Mouse (Mus musculus) hindbrain, embryonic 11.5 days (tissue): ENCODE measurements around the gene Rab38. TPM values are rescaled to one million over a fixed set of nuclear protein-coding genes. Genes with fewer than 3 reads are reported as not detected.

Experiments
- ATAC-seq: fragments of 200-750 bp; cut with Nextera tagmentation; 2 replicates; pipeline ENCODE4 v1.8.0; 2017; ENCODE audit warnings: mild to moderate bottlenecking, moderate TSS enrichment, moderate library complexity; ENCODE audit not compliant: low FRiP score
- DNase-seq: peaks from one replicate; pipeline ENCODE4 v3.0.0-alpha.2; 2015; ENCODE audit warnings: low spot score
- H3K27ac ChIP-seq: fragments of 300-500 bp; sonication (generic); 2 replicates; pipeline ENCODE4 v1.5.1; 2014; ENCODE audit warnings: mild to moderate bottlenecking, low read depth, low read length
- H3K27me3 ChIP-seq: fragments of 300-500 bp; sonication (generic); 2 replicates; pipeline ENCODE4 v1.6.1; 2014; ENCODE audit warnings: mild to moderate bottlenecking, low read length, moderate library complexity, mixed read lengths; ENCODE audit not compliant: control insufficient read depth, insufficient read depth
- H3K36me3 ChIP-seq: fragments of 300-500 bp; sonication (generic); 2 replicates; pipeline ENCODE4 v1.6.1; 2014; ENCODE audit warnings: mild to moderate bottlenecking, low read length, moderate library complexity, mixed read lengths; ENCODE audit not compliant: control insufficient read depth, insufficient read depth
- H3K4me1 ChIP-seq: fragments of 300-500 bp; sonication (generic); replicated peaks from 2 replicates; pipeline ENCODE4 v1.6.1; 2014; ENCODE audit warnings: low read length, mixed read lengths; ENCODE audit not compliant: control insufficient read depth, insufficient read depth
- H3K4me2 ChIP-seq: fragments of 300-500 bp; sonication (generic); replicated peaks from 2 replicates; pipeline ENCODE4 v1.6.1; 2014; ENCODE audit warnings: mild to moderate bottlenecking, low read depth, low read length
- H3K4me3 ChIP-seq: fragments of 300-500 bp; sonication (generic); 2 replicates; pipeline ENCODE4 v1.5.1; 2014; ENCODE audit warnings: low read depth, low read length
- H3K9ac ChIP-seq: fragments of 300-500 bp; sonication (generic); 2 replicates; pipeline ENCODE4 v1.6.1; 2014; ENCODE audit warnings: low read depth, low read length
- H3K9me3 ChIP-seq: fragments of 300-500 bp; sonication (generic); 2 replicates; pipeline ENCODE4 v1.6.1; 2016; ENCODE audit warnings: low read length; ENCODE audit not compliant: control insufficient read depth
- whole genome bisulfite sequencing: fragments of 180-500 bp; shearing (Covaris S2); extraction: QIAGEN DNeasy Blood & Tissue Kit; methylation state at CpG from one replicate; pipeline ENCODE4 v1.1.7; 2014; 5-methylcytosine and 5-hydroxymethylcytosine counted together
- polyA plus RNA-seq: library from polyadenylated mRNA; unstranded; fragments of >200 nt; fragmentation: Nextera tagmentation; extraction: Ambion mirVana; gene quantifications from 2 replicates; pipeline ENCODE4 v1.2.1, GENCODE M21; 2014

Gene Rab38
- polyA plus RNA-seq, result 4.8 and 5.5 TPM in 2 replicates

DNA sequence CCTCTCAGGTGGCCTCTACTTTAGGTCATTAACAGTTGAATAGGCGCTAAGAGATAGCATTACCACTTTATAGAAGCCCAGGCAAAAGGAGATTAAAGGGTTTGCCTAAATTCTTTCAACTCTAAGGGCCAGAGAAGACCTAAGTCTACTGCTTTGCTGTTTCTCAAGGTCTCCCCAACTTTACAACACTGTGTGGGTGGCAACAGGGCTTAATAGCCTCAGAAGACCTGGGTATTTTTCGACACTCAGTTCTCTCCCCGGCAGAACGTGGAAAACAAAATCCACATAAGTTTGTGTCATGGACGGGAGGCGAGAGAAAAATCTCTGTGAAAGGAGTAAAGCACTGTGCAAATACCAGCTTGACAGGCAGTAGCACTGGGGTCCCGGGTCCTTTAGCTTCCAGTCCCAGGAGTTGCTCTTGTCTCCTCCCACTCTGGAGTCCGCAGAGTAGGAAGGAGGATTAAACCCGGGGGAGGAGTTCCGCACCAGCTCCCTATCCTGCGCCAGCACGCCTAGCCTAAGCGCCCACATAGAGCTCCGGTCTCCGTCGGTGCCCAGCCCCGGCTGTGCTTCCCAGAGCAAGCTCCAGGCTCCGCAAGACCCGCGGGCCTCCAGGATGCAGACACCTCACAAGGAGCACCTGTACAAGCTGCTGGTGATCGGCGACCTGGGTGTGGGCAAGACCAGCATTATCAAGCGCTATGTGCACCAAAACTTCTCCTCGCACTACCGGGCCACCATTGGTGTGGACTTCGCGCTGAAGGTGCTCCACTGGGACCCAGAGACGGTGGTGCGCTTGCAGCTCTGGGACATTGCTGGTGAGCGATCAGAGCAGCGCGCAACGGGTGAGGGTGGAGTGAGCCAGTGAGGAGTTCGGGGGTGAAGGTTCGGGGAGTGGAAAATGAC, at the start of gene Rab38:
Gene Rab38, plus strand, starts transcription at position 488 of the 906 bp plus-strand sequence.
- Histone ChIP-seq H3K4me2 (peak within 1 kb of the TSS; percentile 84), H3K9ac (peak within 1 kb of the TSS; percentile 34), H3K27ac (no peak within 1 kb of the TSS), H3K27me3 (0 out of 2 replicates have a peak, but pooled peaks cover 2% of the 10 kb centered on the region), H3K4me1 (no peaks in the 10 kb centered on the region), H3K36me3 (no peaks in the 10 kb centered on the region), H3K4me3 (peak within 1 kb of the TSS; percentile 50), H3K9me3 (no peaks in the 10 kb centered on the region)
- ATAC-seq (peak; percentile 95), DNase-seq (peak; percentile 63)
- WGBS, result 1% methylated on average over 35 of the region's 35 CpGs

DNA sequence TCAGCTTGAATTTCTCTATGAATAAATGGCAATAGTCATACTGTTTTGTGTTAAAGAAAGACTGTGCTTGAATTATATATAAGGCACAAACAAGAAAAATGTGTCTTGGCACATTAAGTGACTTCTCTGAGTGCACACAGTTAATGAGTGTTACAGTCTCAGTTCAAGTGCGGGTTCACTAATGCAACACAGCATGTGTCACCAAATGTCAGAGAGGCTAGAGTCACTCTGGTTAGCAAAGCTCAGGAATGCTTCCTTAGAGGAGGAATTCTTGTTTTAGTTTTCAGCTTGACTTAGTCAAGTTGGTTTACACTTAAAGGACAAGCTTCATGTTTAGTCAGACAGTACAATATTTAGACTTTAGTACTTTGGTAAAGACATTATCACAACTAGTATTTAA, 35.5 kb upstream of the Rab38 start:
- H3K36me3 ChIP-seq, result no peaks in the 10 kb centered on the region
- ATAC-seq, result no peak
- DNase-seq, result no peak
- H3K4me2 ChIP-seq, result no peak overlapping the region
- H3K9ac ChIP-seq, result no peak overlapping the region
- H3K27ac ChIP-seq, result no peak overlapping the region
- H3K9me3 ChIP-seq, result no peaks in the 10 kb centered on the region
- no peaks in the 10 kb centered on the region for H3K4me1 ChIP-seq
- 72% methylated on average over 1 of the region's 1 CpGs for WGBS
- H3K4me3 ChIP-seq, result no peak overlapping the region
- H3K27me3 ChIP-seq, result no peaks in the 10 kb centered on the region

DNA sequence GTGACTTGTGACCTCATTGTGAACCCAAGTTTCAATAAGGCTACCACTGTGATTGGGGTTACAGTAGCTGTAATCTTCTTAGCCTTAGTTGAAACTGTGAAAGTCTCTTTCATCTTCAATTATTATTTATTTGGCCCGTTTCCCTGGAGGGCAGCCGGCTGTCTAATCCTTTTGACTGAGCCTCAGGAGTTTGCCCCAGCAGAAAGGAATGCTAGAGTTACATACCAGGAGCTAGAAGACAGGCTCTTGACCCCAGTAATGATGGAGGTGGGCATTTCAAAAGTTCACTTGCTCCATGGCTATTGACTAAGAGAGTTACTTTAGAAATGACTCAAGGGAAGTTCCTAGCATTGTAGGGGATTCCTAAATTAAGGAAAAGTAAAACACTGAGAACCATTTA, 34.3 kb upstream of the Rab38 start:
- Histone ChIP-seq H3K4me1 (no peaks in the 10 kb centered on the region), H3K27ac (no peak overlapping the region), H3K9me3 (no peaks in the 10 kb centered on the region), H3K27me3 (no peaks in the 10 kb centered on the region), H3K9ac (no peak overlapping the region), H3K4me2 (no peak overlapping the region), H3K4me3 (no peak overlapping the region), H3K36me3 (no peaks in the 10 kb centered on the region)
- ATAC-seq, result no peak
- no peak for DNase-seq
- 60% methylated on average over 2 of the region's 2 CpGs for WGBS

DNA sequence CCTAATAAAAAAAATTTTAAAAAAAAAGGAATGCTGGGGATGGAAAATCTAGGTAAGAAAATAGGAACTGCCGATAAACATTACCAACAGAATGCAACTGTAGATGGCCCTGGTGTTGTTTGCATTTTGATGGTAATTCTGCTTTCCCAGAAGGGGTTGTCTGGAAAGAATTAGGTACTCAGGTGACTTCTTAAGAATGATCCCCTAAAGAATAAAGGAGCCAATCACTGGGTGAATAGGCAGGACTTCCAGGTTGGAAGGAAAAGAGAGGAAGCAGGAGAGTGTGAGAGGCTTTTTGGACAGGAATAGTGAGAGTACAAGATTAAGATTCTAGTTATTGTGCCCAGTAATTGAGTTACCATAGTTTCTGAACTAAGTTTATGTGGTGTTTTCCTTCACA, 24.8 kb upstream of the Rab38 start:
- WGBS, result 94% methylated on average over 1 of the region's 1 CpGs
- Histone ChIP-seq H3K9ac (no peak overlapping the region), H3K9me3 (no peaks in the 10 kb centered on the region), H3K27me3 (no peaks in the 10 kb centered on the region), H3K4me3 (no peak overlapping the region), H3K4me2 (no peak overlapping the region), H3K36me3 (no peaks in the 10 kb centered on the region), H3K27ac (no peak overlapping the region), H3K4me1 (no peaks in the 10 kb centered on the region)
- ATAC-seq (no peak), DNase-seq (no peak)

DNA sequence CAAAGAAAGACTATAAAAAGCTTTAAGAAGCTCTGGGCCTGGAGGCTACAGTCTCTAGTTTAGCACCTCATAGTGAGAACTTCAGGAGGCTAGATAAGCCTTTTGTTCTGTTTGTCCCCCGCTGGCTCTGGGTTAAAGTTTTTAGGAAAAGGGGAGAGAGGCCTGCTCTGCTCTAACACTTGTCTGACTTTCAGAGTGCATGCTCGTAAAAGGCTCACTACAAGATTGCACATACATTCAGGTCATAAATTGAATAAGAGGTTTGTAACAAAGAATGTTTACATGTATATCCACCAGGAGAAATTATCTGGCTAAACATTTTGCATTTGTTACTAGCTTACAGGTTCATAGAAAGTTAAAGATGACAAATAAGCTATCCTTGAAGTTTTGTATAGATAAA, 23.6 kb upstream of the Rab38 start:
- Histone ChIP-seq H3K4me3 (no peak overlapping the region), H3K27ac (no peak overlapping the region), H3K9ac (no peak overlapping the region), H3K36me3 (no peaks in the 10 kb centered on the region), H3K27me3 (no peaks in the 10 kb centered on the region), H3K4me2 (no peak overlapping the region), H3K4me1 (no peaks in the 10 kb centered on the region), H3K9me3 (no peaks in the 10 kb centered on the region)
- ATAC-seq, result no peak
- DNase-seq, result no peak
- 75% methylated on average over 2 of the region's 2 CpGs for WGBS

DNA sequence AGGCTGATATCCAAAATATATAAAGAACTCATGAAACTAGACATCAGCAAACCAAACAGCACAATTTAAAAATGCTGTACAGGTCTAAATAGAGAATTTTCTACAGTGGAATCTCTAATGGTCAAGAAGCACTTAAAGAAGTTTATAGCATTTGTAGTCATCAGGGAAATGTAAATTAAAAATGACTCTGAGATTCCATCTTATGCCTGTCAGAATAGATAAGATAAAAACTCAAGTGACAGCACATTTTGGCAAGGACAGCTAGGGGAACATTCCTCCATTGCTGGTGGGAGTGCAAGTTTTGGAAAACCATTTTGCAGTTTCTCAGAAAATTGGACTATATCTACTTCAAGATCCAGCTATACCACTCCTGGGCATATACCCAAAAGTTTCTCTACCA, 8.3 kb upstream of the Rab38 start:
- no peak overlapping the region for H3K4me2 ChIP-seq
- DNase-seq, result no peak
- H3K9ac ChIP-seq, result no peak overlapping the region
- no peak for ATAC-seq
- H3K4me1 ChIP-seq, result no peaks in the 10 kb centered on the region
- H3K27me3 ChIP-seq, result no peaks in the 10 kb centered on the region
- no peak overlapping the region for H3K4me3 ChIP-seq
- H3K36me3 ChIP-seq, result no peaks in the 10 kb centered on the region
- H3K27ac ChIP-seq, result no peak overlapping the region
- H3K9me3 ChIP-seq, result no peaks in the 10 kb centered on the region

DNA sequence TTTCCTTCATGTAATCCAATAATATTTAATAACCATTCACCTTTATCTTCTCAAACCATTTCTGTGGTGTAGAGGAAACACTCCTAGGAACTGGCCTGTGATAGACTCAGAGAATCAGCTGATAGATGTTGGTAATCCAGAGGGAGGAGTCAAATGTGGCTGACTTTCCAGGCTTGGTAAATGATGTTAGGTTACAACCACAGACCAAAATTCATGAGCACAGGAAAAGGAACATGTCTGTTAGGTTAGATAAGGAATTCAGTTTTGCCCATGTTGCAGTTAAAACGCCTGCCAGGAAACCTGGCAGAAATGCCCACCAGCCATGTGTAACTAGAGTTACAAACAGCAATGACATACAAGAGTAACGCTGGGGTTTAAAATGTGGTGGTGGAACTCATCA, 6.2 kb upstream of the Rab38 start:
- Histone ChIP-seq H3K27me3 (no peaks in the 10 kb centered on the region), H3K4me1 (no peaks in the 10 kb centered on the region), H3K27ac (no peak overlapping the region), H3K9ac (no peak overlapping the region), H3K4me2 (no peak overlapping the region), H3K4me3 (no peak overlapping the region), H3K36me3 (no peaks in the 10 kb centered on the region), H3K9me3 (no peaks in the 10 kb centered on the region)
- DNase-seq (no peak), ATAC-seq (no peak)
- 76% methylated on average over 2 of the region's 2 CpGs for WGBS

DNA sequence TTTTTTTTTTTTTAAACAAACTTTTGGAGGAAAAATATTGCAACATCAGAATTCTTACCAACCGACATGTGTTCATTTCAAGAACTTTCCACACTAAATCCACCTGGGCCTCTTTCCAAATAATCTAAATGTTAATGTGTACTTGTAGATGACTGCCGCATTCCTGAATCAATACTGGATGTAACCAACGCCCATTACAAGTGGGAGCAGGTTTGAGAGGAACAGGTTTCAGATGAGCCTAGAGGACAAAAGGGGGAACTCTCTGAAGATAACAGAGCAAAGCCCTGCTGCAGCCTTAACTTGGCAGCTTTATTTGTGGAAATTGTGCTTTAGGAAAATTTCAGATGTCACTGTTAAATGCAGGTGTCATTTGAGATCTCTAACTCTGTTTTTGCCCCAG, 4.3 kb upstream of the Rab38 start:
- no peak for ATAC-seq
- Histone ChIP-seq H3K4me1 (no peaks in the 10 kb centered on the region), H3K4me3 (no peak overlapping the region), H3K4me2 (no peak overlapping the region), H3K27ac (no peak overlapping the region), H3K27me3 (0 out of 2 replicates have a peak, but pooled peaks cover 2% of the 10 kb centered on the region), H3K36me3 (no peaks in the 10 kb centered on the region), H3K9me3 (no peaks in the 10 kb centered on the region), H3K9ac (no peak overlapping the region)
- no peak for DNase-seq
- 81% methylated on average over 3 of the region's 3 CpGs for WGBS

DNA sequence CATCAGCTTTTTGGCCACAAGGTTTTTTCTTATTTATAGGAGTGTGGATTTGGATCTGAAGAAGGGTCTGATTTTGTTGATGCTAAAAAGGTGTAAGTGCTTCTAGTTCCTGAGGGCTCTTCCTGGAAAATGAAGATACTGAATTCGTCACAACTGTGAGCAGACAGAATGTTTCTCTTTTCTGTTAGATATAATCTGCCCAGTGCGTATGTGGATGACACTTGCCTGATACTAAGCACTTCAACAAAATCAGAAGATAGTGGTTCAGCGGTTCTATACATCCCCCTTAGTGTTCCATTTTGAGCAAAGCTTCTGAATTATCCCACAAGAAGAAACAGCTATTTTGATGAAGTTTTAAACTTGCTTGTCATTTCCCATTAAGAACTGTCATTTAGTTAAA, 2.6 kb upstream of the Rab38 start:
- DNase-seq (no peak), ATAC-seq (no peak)
- WGBS, result 92% methylated on average over 3 of the region's 3 CpGs
- H3K4me2 ChIP-seq, result no peak overlapping the region
- H3K4me3 ChIP-seq, result no peak overlapping the region
- H3K4me1 ChIP-seq, result no peaks in the 10 kb centered on the region
- no peaks in the 10 kb centered on the region for H3K36me3 ChIP-seq
- H3K9ac ChIP-seq, result no peak overlapping the region
- no peak overlapping the region for H3K27ac ChIP-seq
- no peaks in the 10 kb centered on the region for H3K9me3 ChIP-seq
- 0 out of 2 replicates have a peak, but pooled peaks cover 2% of the 10 kb centered on the region for H3K27me3 ChIP-seq
